Mouse (Mus musculus) lung, embryonic 14.5 days (tissue): ENCODE results near the gene Sf3a2. TPM values are rescaled to one million over a fixed set of nuclear protein-coding genes. Genes with fewer than 3 reads are reported as not detected.

Source experiments
- ATAC-seq: fragments of 200-750 bp; cut with Nextera tagmentation; 2 replicates; pipeline ENCODE4 v1.8.0; 2017; ENCODE audit warnings: mild to moderate bottlenecking, moderate TSS enrichment, moderate library complexity; ENCODE audit not compliant: insufficient read depth
- DNase-seq: peaks from one replicate; pipeline ENCODE4 v3.0.0-alpha.2; 2015
- H3K27ac ChIP-seq: fragments of 300-500 bp; sonication (generic); 2 replicates; pipeline ENCODE4 v1.5.1; 2014; ENCODE audit warnings: low read depth, mild to moderate bottlenecking, moderate library complexity
- H3K27me3 ChIP-seq: fragments of 300-500 bp; sonication (generic); 2 replicates; pipeline ENCODE4 v1.6.1; 2014; ENCODE audit warnings: low read length, control low read depth; ENCODE audit not compliant: insufficient read depth
- H3K36me3 ChIP-seq: fragments of 300-500 bp; sonication (generic); 2 replicates; pipeline ENCODE4 v1.6.1; 2014; ENCODE audit warnings: control low read depth; ENCODE audit not compliant: insufficient read depth
- H3K4me1 ChIP-seq: fragments of 300-500 bp; sonication (generic); 2 replicates; pipeline ENCODE4 v1.6.1; 2014; ENCODE audit warnings: antibody characterized with exemption, control low read depth; ENCODE audit not compliant: insufficient read depth
- H3K4me2 ChIP-seq: fragments of 300-500 bp; sonication (generic); 2 replicates; pipeline ENCODE4 v1.6.1; 2014; ENCODE audit warnings: mild to moderate bottlenecking
- H3K4me3 ChIP-seq: fragments of 300-500 bp; sonication (generic); 2 replicates; pipeline ENCODE4 v1.5.1; 2014; ENCODE audit warnings: low read depth, low read length
- H3K9ac ChIP-seq: fragments of 300-500 bp; sonication (generic); 2 replicates; pipeline ENCODE4 v1.6.1; 2014
- H3K9me3 ChIP-seq: fragments of 300-500 bp; sonication (generic); 2 replicates; pipeline ENCODE4 v1.6.1; 2016; ENCODE audit warnings: low read depth, low read length, control low read depth
- CTCF ChIP-seq: IDR thresholded peaks from 2 replicates; pipeline ENCODE4 v1.5.1; 2016; ENCODE audit warnings: antibody characterized with exemption, low read depth
- WGBS: fragments of 180-500 bp; shearing (Covaris S2); extraction: QIAGEN DNeasy Blood & Tissue Kit; methylation state at CpG from one replicate; pipeline ENCODE4 v1.1.7; 2014; 5-methylcytosine and 5-hydroxymethylcytosine counted together
- polyA plus RNA-seq: library from polyadenylated mRNA; unstranded; fragments of >200 nt; fragmentation: Nextera tagmentation; extraction: Ambion mirVana; gene quantifications from 2 replicates; pipeline ENCODE4 v1.2.1, GENCODE M21; 2014

Gene Sf3a2
- polyA plus RNA-seq, 1 experiment from 2014 or later: 98.4 TPM

DNA sequence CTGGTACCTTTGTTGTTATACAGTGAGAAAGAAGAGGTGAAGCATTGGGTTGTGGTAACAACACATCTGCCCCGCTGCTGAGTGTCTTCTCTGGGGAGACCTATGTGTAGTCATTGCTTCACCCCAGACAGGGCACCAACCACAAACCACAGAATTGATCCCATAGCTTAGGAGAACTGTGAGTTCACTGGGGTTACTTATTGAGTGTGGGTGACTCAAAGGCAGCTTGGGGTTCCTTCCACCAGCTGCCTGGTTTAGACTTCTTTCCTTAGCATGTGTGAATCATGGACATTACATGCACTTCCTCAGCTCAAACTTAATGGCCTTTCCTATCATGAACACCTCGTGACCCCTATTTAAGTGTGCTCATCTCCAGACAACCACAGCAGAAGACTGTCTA lies 34.5 kb upstream of the Sf3a2 start:
- Histone ChIP-seq H3K9me3 (no peaks in the 10 kb centered on the region), H3K36me3 (peaks cover 38% of the 10 kb centered on the region), H3K4me3 (no peak overlapping the region), H3K4me2 (no peak overlapping the region), H3K27me3 (no peaks in the 10 kb centered on the region), H3K9ac (no peak overlapping the region), H3K4me1 (0 out of 2 replicates have a peak, but pooled peaks cover 2% of the 10 kb centered on the region), H3K27ac (no peak overlapping the region)
- no peak for ATAC-seq
- WGBS: 84% methylated on average over 2 of the region's 2 CpGs
- no peak for TF ChIP-seq CTCF
- no peak for DNase-seq

DNA sequence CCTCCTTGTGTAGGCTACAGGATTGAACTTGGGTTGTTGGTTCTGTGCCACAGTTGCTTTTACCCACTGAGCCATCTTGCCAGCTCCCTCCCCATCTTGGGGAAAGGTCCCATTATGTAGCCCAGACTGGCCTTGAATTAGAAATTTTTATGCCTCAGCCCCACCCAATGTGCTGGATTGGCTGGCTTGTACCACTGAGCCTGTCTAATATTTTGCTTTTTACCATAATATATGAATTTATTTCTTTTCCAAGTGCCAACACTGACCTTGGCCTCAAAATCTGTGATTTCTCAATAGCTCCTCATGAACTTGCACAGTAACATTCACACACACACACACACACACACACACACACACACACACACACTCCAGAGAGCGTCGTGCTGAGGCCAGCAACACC lies 32.3 kb upstream of the Sf3a2 start:
- TF ChIP-seq CTCF: no peak
- DNase-seq: no peak
- no peak overlapping the region for H3K4me2 ChIP-seq
- 56% methylated on average over 2 of the region's 2 CpGs for WGBS
- H3K9me3 ChIP-seq: no peaks in the 10 kb centered on the region
- no peaks in the 10 kb centered on the region for H3K27me3 ChIP-seq
- ATAC-seq: no peak
- no peak overlapping the region; the same call in 1 of the 2 replicates for H3K27ac ChIP-seq
- no peak overlapping the region for H3K4me3 ChIP-seq
- H3K9ac ChIP-seq: no peak overlapping the region
- 0 out of 2 replicates have a peak, but pooled peaks cover 2% of the 10 kb centered on the region for H3K4me1 ChIP-seq
- peaks cover 57% of the 10 kb centered on the region for H3K36me3 ChIP-seq

DNA sequence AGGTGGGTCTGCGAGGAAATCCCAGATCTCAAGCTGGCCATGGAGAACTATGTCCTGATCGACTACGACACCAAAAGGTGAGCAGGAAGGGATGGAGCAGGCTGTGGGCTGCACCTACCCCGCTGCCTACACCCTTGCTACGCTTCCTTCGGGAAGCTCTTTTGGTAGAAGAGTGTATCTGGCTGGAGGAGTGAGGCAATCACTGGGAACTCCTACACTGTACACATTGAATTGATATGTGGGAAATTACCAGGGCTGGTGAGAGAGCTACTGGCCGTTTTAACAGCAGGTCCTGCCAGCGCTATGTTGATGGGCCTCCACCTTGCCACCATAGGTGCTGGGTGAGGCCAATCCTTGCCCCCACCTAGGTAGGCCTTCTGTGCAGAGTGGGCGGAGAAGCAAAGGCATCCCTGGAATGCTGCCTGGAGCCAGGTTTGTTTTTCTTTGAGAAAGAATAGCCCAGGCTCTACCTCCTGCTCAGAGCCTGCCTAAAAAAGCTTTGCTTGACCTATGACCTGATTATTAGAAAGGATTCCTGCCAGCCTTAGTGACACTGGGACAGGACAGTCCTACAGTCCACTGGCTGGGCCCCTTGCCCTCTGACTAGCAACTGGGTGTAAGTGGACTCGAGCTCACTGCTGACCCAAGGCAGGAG lies 31.7 kb upstream of the Sf3a2 start:
- Histone ChIP-seq H3K4me1 (no peaks in the 10 kb centered on the region), H3K27ac (no peak overlapping the region; the same call in 1 of the 2 replicates), H3K27me3 (no peaks in the 10 kb centered on the region), H3K9ac (no peak overlapping the region), H3K4me2 (no peak overlapping the region), H3K36me3 (peaks cover 62% of the 10 kb centered on the region), H3K9me3 (no peaks in the 10 kb centered on the region), H3K4me3 (no peak overlapping the region)
- peak; percentile 30 for DNase-seq
- WGBS: 49% methylated on average over 10 of the region's 10 CpGs
- ATAC-seq: 0 out of 2 replicates have a peak, but pooled peaks have one; percentile 31
- TF ChIP-seq CTCF: no peak

DNA sequence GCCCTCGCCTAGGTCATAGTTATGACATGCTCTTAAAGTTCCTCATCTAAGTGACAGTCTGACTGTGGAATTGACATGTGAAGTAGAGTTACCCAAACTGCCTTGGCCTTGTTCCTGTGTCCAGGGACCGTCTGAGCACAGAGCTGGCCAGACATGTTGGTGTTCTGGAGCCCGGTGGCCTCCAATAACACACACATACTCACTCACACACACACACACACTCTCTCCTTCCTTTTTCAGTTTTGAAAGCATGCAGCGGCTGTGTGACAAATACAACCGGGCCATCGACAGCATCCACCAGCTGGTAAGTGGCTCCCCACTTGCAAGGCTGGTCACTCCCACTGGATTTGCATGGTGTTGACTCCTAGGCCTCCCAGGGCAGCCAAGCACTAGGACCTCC lies 29.6 kb upstream of the Sf3a2 start:
- WGBS: 82% methylated on average over 6 of the region's 6 CpGs
- ATAC-seq: no peak
- Histone ChIP-seq H3K9ac (no peak overlapping the region), H3K4me3 (no peak overlapping the region), H3K4me1 (no peaks in the 10 kb centered on the region), H3K36me3 (peaks cover 83% of the 10 kb centered on the region), H3K9me3 (no peaks in the 10 kb centered on the region), H3K4me2 (no peak overlapping the region), H3K27me3 (no peaks in the 10 kb centered on the region), H3K27ac (no peak overlapping the region)
- no peak for DNase-seq
- no peak for TF ChIP-seq CTCF

DNA sequence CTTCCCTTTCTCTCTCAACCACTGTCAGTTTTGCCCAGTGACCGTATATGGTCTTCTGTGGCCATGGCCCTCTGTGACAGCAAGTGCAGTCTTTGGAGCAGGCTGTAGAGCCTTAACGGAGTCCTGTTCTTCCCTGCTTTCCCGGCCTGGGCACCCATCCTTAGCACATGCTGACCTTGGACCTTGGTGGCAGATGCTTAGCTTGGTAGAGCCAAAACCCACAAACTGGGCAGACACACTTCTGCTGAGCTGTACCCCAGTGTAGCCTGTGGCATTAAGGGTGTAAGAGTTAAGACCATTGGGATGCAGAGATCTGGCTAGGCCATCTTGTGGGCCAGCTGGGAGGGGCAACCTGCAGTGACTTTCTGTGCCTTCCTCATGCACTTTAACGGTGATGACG lies 24.2 kb upstream of the Sf3a2 start:
- peaks cover 97% of the 10 kb centered on the region for H3K36me3 ChIP-seq
- ATAC-seq (no peak), DNase-seq (no peak)
- no peak overlapping the region for H3K4me3 ChIP-seq
- no peaks in the 10 kb centered on the region for H3K9me3 ChIP-seq
- WGBS: 78% methylated on average over 5 of the region's 5 CpGs
- H3K4me2 ChIP-seq: no peak overlapping the region
- no peak for TF ChIP-seq CTCF
- H3K4me1 ChIP-seq: no peaks in the 10 kb centered on the region
- peak overlapping the region; percentile 0; the same call in 1 of the 2 replicates for H3K27ac ChIP-seq
- no peak overlapping the region for H3K9ac ChIP-seq
- H3K27me3 ChIP-seq: no peaks in the 10 kb centered on the region

DNA sequence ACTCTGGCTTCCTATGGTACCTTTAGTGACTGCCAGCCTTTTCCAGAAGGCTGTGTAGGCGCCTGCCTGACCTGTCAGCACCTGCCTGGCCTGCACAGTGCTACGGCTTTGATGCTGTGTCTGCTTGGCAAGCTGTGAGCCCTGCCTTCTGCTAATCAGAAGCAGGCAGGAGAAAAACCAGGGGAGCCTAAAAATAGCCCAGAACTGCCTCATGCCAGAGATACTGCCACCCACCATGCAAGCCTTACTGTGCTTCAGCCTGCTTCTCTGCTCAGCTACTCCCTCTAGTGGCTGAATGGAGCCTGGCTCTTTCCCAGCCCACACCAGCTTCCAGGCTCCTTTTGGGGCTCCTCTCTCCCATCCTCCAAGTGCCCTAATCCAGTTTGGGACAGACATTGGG lies 23.4 kb upstream of the Sf3a2 start:
- Histone ChIP-seq H3K4me1 (no peaks in the 10 kb centered on the region), H3K9ac (no peak overlapping the region), H3K36me3 (peaks cover 99% of the 10 kb centered on the region)

DNA sequence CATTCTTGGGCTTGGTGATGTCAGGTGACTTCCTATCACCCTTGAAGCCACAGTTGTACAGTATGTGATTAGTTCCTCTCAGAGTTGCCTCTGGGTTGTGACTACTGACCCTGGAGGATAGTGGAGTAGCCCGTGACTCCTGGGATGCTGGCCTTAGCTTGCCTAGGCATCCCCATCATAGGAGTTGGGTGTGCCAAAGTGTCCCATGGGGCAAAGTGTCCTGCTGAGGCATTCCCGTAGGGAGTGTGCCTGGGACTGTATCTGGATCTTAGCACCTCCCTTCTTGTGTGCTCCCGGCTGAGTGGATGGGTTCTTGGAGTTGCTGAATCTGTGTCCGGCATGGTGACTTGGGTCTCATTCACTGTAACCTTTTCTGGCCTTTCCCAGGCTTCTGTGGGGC lies 23.0 kb upstream of the Sf3a2 start:
- TF ChIP-seq CTCF: no peak
- Histone ChIP-seq H3K4me3 (no peak overlapping the region), H3K9me3 (no peaks in the 10 kb centered on the region), H3K9ac (no peak overlapping the region), H3K27ac (no peak overlapping the region), H3K27me3 (no peaks in the 10 kb centered on the region), H3K36me3 (peaks cover 99% of the 10 kb centered on the region), H3K4me1 (no peaks in the 10 kb centered on the region), H3K4me2 (no peak overlapping the region)
- DNase-seq: no peak
- 86% methylated on average over 4 of the region's 4 CpGs for WGBS
- no peak for ATAC-seq

More for the DNA sequence above, 23.4 kb upstream of the Sf3a2 start:
- H3K27me3 ChIP-seq: no peaks in the 10 kb centered on the region
- peak; percentile 89 for TF ChIP-seq CTCF
- DNase-seq (peak; percentile 81), ATAC-seq (peak; percentile 83)
- peak overlapping the region; percentile 0; the same call in 1 of the 2 replicates for H3K27ac ChIP-seq
- no peak overlapping the region for H3K4me2 ChIP-seq
- 42% methylated on average over 2 of the region's 2 CpGs for WGBS
- H3K9me3 ChIP-seq: no peaks in the 10 kb centered on the region
- no peak overlapping the region for H3K4me3 ChIP-seq
